ENCODE assay signal across 10 mouse cellular contexts in genomic region chr10:3995277-3995676, GRCm38 (mm10). TPM values are rescaled to one million over a fixed set of nuclear protein-coding genes. Genes with fewer than 3 reads are reported as not detected.
A peak's percentile ranks its signal among the peaks of the same experiment; 100 is the strongest.
DNase-seq lines count a peak whose midpoint lies in the region; ATAC-seq and TF ChIP-seq lines count a peak whose summit lies in the region.
"Had no signal": no experiment of that assay in that cellular context is flagged by ENCODE, and none has a peak within 500 bp of the region (broad histone marks: within the 10 kb centered on the region; RNA-seq: fewer than 3 reads in every experiment).

No protein-coding gene starts in this region.

- no peaks in the 10 kb centered on the region for H3K4me1 ChIP-seq in kidney, postnatal 0 days (replicated peaks; ENCODE audit: insufficient read depth, low read length)
- H3K4me1 ChIP-seq in liver, embryonic 13.5 days (replicated peaks): peaks cover 47% of the 10 kb centered on the region
- H3K4me1 ChIP-seq in forebrain, embryonic 13.5 days: no peaks in the 10 kb centered on the region

- no peaks in the 10 kb centered on the region for H3K27me3 ChIP-seq in kidney, postnatal 0 days (ENCODE audit: insufficient read depth, low read length)
- no peaks in the 10 kb centered on the region for H3K27me3 ChIP-seq in liver, embryonic 13.5 days
- no peaks in the 10 kb centered on the region for H3K27me3 ChIP-seq in forebrain, embryonic 13.5 days

- no peak for DNase-seq in kidney, postnatal 0 days (ENCODE audit: low spot score)
- DNase-seq in kidney, adult 18-20 months: no peak
- peak; percentile 21 to 23 for DNase-seq in B cell, adult 2 months
- DNase-seq in ES-CJ7 (ENCODE audit: low read depth, low spot score): peak; percentile 47
- no peak for DNase-seq in liver, embryonic 13.5 days
- DNase-seq in urinary bladder, postnatal 14 days (ENCODE audit: low spot score): no peak
- DNase-seq: cerebellum, adult 18-20 months; lung, postnatal 10 days had no signal

- H3K4me2 ChIP-seq in kidney, postnatal 0 days (ENCODE audit: low read length): no peak overlapping the region
- no peak overlapping the region for H3K4me2 ChIP-seq in liver, embryonic 13.5 days
- H3K4me2 ChIP-seq in forebrain, embryonic 13.5 days: no peak overlapping the region
- H3K4me2 ChIP-seq: hindbrain, embryonic 14.5 days had no signal

- no peak overlapping the region for H3K4me3 ChIP-seq in kidney, postnatal 0 days (replicated peaks; ENCODE audit: low read depth, low read length)
- H3K4me3 ChIP-seq in liver, embryonic 13.5 days (replicated peaks): no peak overlapping the region
- no peak overlapping the region for H3K4me3 ChIP-seq in forebrain, embryonic 13.5 days

- no peaks in the 10 kb centered on the region for H3K36me3 ChIP-seq in kidney, postnatal 0 days (ENCODE audit: insufficient read depth, low read length)
- H3K36me3 ChIP-seq in liver, embryonic 13.5 days: peaks cover 78% of the 10 kb centered on the region
- H3K36me3 ChIP-seq in forebrain, embryonic 13.5 days (ENCODE audit: poor library complexity, severe bottlenecking): peaks cover 14% of the 10 kb centered on the region; the same call in 1 of the 2 replicates

- H3K9ac ChIP-seq in kidney, postnatal 0 days (ENCODE audit: low read depth, low read length): no peak overlapping the region
- no peak overlapping the region for H3K9ac ChIP-seq in liver, embryonic 13.5 days
- H3K9ac ChIP-seq in forebrain, embryonic 13.5 days: no peak overlapping the region
- H3K9ac ChIP-seq: hindbrain, embryonic 14.5 days had no signal

- TF ChIP-seq CTCF in kidney, postnatal 0 days (IDR thresholded peaks at IDR 0.05; ENCODE audit: low read depth): peak; percentile 35; the same call in 1 of the 2 replicates

- ATAC-seq in kidney, postnatal 0 days (replicated peaks; ENCODE audit: low FRiP score, low read depth): no peak
- no peak for ATAC-seq in liver, embryonic 13.5 days (ENCODE audit: low read depth)
- ATAC-seq in forebrain, embryonic 13.5 days: no peak

- H3K9me3 ChIP-seq in kidney, postnatal 0 days (replicated peaks; ENCODE audit: low read length): no peaks in the 10 kb centered on the region
- H3K9me3 ChIP-seq in liver, embryonic 13.5 days (replicated peaks): no peaks in the 10 kb centered on the region
- no peaks in the 10 kb centered on the region for H3K9me3 ChIP-seq in forebrain, embryonic 13.5 days (replicated peaks)

- H3K27ac ChIP-seq in kidney, postnatal 0 days: no peak overlapping the region
- peak overlapping the region; percentile 68 for H3K27ac ChIP-seq in liver, embryonic 13.5 days
- no peak overlapping the region for H3K27ac ChIP-seq in forebrain, embryonic 13.5 days
- H3K27ac ChIP-seq: hindbrain, embryonic 14.5 days had no signal

- 85% methylated on average over 4 of the region's 4 CpGs for WGBS in kidney, postnatal 0 days
- 56% methylated on average over 4 of the region's 4 CpGs for WGBS in liver, embryonic 13.5 days (ENCODE audit: insufficient replicate concordance)
- 90% methylated on average over 4 of the region's 4 CpGs for WGBS in forebrain, embryonic 13.5 days

RNA-seq across cellular contexts. Expression of gene Mthfd1l, which starts 22.4 kb away (rescaled TPM):
- polyA plus RNA-seq in kidney, postnatal 0 days (2015; fragmentation: Nextera tagmentation; extraction: Ambion mirVana): 9.1 and 10.7 TPM in 2 replicates
- polyA plus RNA-seq in liver, embryonic 13.5 days (2015; fragmentation: Nextera tagmentation; extraction: Ambion mirVana): 26.0 and 31.2 TPM in 2 replicates
- polyA plus RNA-seq in forebrain, embryonic 13.5 days (2015; fragmentation: Nextera tagmentation; extraction: Ambion mirVana): 5.2 and 6.4 TPM in 2 replicates

Comparison
In these comparisons a context has a peak if more than half of its experiments do, and no peak if none do; other contexts are left out.
1. DNase-seq: peak in B cell, adult 2 months (2 of 2) and ES-CJ7 (single experiment); none in kidney, postnatal 0 days (single experiment), kidney, adult 18-20 months (single experiment), liver, embryonic 13.5 days (single experiment) and urinary bladder, postnatal 14 days (single experiment).